11 mouse cellular contexts compared by ENCODE assay signal in the genomic region with DNA sequence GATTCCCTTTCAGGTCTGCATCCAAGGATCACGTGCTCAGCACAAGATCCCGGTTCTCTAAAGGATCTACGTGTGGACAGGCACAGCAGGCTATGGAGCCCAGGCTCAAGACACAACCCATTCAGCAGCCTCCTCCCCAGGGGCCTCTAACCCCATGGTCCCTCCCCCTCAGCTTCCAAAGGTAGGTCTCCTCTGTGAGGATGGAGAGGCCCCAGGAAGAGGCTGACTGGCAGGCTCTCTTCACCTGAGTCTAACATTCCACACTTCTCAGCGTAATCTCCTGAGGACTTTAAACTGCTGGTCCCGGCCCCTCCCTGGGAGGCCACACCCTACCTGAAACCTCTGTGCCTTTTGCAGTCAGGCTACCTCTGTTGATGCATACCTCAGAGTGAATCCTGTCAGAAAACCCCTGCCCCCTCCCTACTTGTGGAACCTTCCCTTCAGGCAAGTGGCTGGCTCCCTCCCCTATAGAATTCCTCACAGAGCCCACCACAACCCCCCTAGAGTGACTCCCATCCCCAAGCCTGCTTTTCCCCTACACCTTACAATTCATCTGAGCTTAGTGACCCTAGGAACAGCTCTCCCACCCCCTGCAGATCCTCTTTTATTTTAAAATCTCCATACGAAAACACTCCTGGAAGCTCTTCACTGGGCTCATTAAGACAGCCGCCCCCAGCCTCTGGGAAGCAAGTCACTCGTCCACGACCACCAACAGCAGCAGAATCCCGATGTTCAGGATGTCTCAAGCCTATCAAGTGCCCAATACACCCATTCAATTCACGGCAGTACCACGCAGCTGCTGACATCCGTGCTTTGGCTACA. TPM values are rescaled to one million over a fixed set of nuclear protein-coding genes. Genes with fewer than 3 reads are reported as not detected.
A peak's percentile ranks its signal among the peaks of the same experiment; 100 is the strongest.
DNase-seq lines count a peak whose midpoint lies in the region; ATAC-seq and TF ChIP-seq lines count a peak whose summit lies in the region.
"Had no signal": no experiment of that assay in that cellular context is flagged by ENCODE, and none has a peak within 500 bp of the region (broad histone marks: within the 10 kb centered on the region; RNA-seq: fewer than 3 reads in every experiment).

No protein-coding gene starts in this region.

- peaks cover 2% of the 10 kb centered on the region; the same call in 1 of the 2 replicates for H3K27me3 ChIP-seq in heart, adult 2 months (ENCODE audit: control insufficient read depth, insufficient read depth, low read length)
- H3K27me3 ChIP-seq in lung, embryonic 14.5 days (ENCODE audit: insufficient read depth, low read length): peaks cover 32% of the 10 kb centered on the region
- no peaks in the 10 kb centered on the region for H3K27me3 ChIP-seq in forebrain, postnatal 0 days (ENCODE audit: insufficient read depth, low read length)
- H3K27me3 ChIP-seq in neural tube, embryonic 13.5 days: no peaks in the 10 kb centered on the region; the same call in 1 of the 2 replicates

- peak overlapping the region; percentile 45 for H3K9ac ChIP-seq in heart, adult 2 months (ENCODE audit: low read depth, low read length)
- H3K9ac ChIP-seq in lung, embryonic 14.5 days: no peak overlapping the region
- H3K9ac ChIP-seq in forebrain, postnatal 0 days: no peak overlapping the region
- peak overlapping the region; percentile 43; the same call in 1 of the 2 replicates for H3K9ac ChIP-seq in neural tube, embryonic 13.5 days

- H3K27ac ChIP-seq in heart, adult 2 months: peak overlapping the region; percentile 37
- H3K27ac ChIP-seq in lung, embryonic 14.5 days (ENCODE audit: low read depth): no peak overlapping the region
- H3K27ac ChIP-seq in forebrain, postnatal 0 days (ENCODE audit: low read depth, low read length): no peak overlapping the region
- H3K27ac ChIP-seq in neural tube, embryonic 13.5 days (replicated peaks): no peak overlapping the region
- H3K27ac ChIP-seq: macrophage had no signal

- peaks cover 12% of the 10 kb centered on the region for H3K4me1 ChIP-seq in heart, adult 2 months (ENCODE audit: control insufficient read depth, insufficient read depth, low read length)
- 0 out of 2 replicates have a peak, but pooled peaks cover 3% of the 10 kb centered on the region for H3K4me1 ChIP-seq in lung, embryonic 14.5 days (ENCODE audit: insufficient read depth)
- H3K4me1 ChIP-seq in forebrain, postnatal 0 days (ENCODE audit: insufficient read depth): peaks cover 5% of the 10 kb centered on the region; the same call in 1 of the 2 replicates
- H3K4me1 ChIP-seq in neural tube, embryonic 13.5 days (replicated peaks): peaks cover 57% of the 10 kb centered on the region

- H3K36me3 ChIP-seq in heart, adult 2 months (ENCODE audit: control insufficient read depth, insufficient read depth, low read length): peaks cover 12% of the 10 kb centered on the region
- 0 out of 2 replicates have a peak, but pooled peaks cover 3% of the 10 kb centered on the region for H3K36me3 ChIP-seq in lung, embryonic 14.5 days (ENCODE audit: insufficient read depth)
- H3K36me3 ChIP-seq in forebrain, postnatal 0 days (ENCODE audit: insufficient read depth): no peaks in the 10 kb centered on the region
- no peaks in the 10 kb centered on the region for H3K36me3 ChIP-seq in neural tube, embryonic 13.5 days

- H3K9me3 ChIP-seq in lung, embryonic 14.5 days (ENCODE audit: low read depth, low read length): no peaks in the 10 kb centered on the region
- no peaks in the 10 kb centered on the region for H3K9me3 ChIP-seq in forebrain, postnatal 0 days (ENCODE audit: low read length)
- no peaks in the 10 kb centered on the region for H3K9me3 ChIP-seq in neural tube, embryonic 13.5 days

- no peak for ATAC-seq in lung, embryonic 14.5 days (ENCODE audit: insufficient read depth)
- no peak for ATAC-seq in forebrain, postnatal 0 days
- no peak for ATAC-seq in neural tube, embryonic 13.5 days (ENCODE audit: low read depth)

- H3K4me2 ChIP-seq in lung, embryonic 14.5 days: peak overlapping the region; percentile 37; the same call in 1 of the 2 replicates
- peak overlapping the region; percentile 11 for H3K4me2 ChIP-seq in forebrain, postnatal 0 days (ENCODE audit: low read depth)
- peak overlapping the region; percentile 93 for H3K4me2 ChIP-seq in neural tube, embryonic 13.5 days

- TF ChIP-seq EP300 in heart, adult 2 months (IDR thresholded peaks at IDR 0.05; ENCODE audit: insufficient read depth, low read depth, low read length): no peak

- 39% methylated on average over 13 of the region's 13 CpGs for WGBS in heart, adult 2 months
- WGBS in lung, embryonic 14.5 days: 23% methylated on average over 13 of the region's 13 CpGs
- WGBS in forebrain, postnatal 0 days: 18% methylated on average over 13 of the region's 13 CpGs
- WGBS in neural tube, embryonic 13.5 days: 11% methylated on average over 13 of the region's 13 CpGs

- H3K79me2 ChIP-seq in heart, adult 2 months (replicated peaks; ENCODE audit: control insufficient read depth, insufficient read depth, low read length): no peaks in the 10 kb centered on the region; the same call in 1 of the 2 replicates

- intact Hi-C loops in heart, adult 2 months (cut with DNase I): loop anchor here (5.0 kb wide), 1 partner anchor 33 kb away; no protein-coding TSS in a partner anchor
- intact Hi-C loops in heart, postnatal 10 days (cut with DNase I): loop anchor here (2.0 to 5.0 kb wide), 2 partner anchors 30 to 57 kb away; no protein-coding TSS in a partner anchor

- DNase-seq in heart, adult 2 months: no peak
- no peak for DNase-seq in heart, postnatal 10 days
- peak; percentile 27 for DNase-seq in lung, embryonic 14.5 days
- no peak for DNase-seq in lung, adult 18-20 months
- DNase-seq in forebrain, postnatal 0 days: no peak
- no peak for DNase-seq in layer of hippocampus, postnatal 25 days (ENCODE audit: extremely low spot score in 1 of 2, low spot score in 1 of 2)
- no peak for DNase-seq in left cerebral cortex, adult 18-20 months (ENCODE audit: low spot score in 2 of 2)
- DNase-seq: cerebellum, postnatal 25 days; layer of hippocampus, adult 9-11 months had no signal

- TF ChIP-seq POLR2A in heart, adult 2 months (IDR thresholded peaks at IDR 0.05; ENCODE audit: insufficient read depth, low read depth, low read length): no peak

- no peak for TF ChIP-seq CTCF in heart, adult 2 months (IDR thresholded peaks at IDR 0.05)
- no peak for TF ChIP-seq CTCF in lung, embryonic 14.5 days (IDR thresholded peaks at IDR 0.05; ENCODE audit: low read depth)
- TF ChIP-seq CTCF in forebrain, postnatal 0 days (IDR thresholded peaks at IDR 0.05; ENCODE audit: low read depth): no peak

- peak overlapping the region; percentile 27 for H3K4me3 ChIP-seq in heart, adult 2 months
- H3K4me3 ChIP-seq in lung, embryonic 14.5 days (ENCODE audit: low read depth, low read length): no peak overlapping the region
- no peak overlapping the region for H3K4me3 ChIP-seq in forebrain, postnatal 0 days (ENCODE audit: low read depth, low read length)
- H3K4me3 ChIP-seq in neural tube, embryonic 13.5 days: 0 out of 2 replicates have a peak overlapping the region, but pooled peaks have one; percentile 1

RNA-seq across cellular contexts. Expression of a gene that starts 3.4 kb away (rescaled TPM):
- total RNA-seq in heart, adult 2 months (2021): 10 to 100 TPM; 71.6 to 90.9 TPM
- 53.8 and 99.2 TPM in 2 replicates for polyA plus RNA-seq in heart, adult 2 months (2012; rRNA removed)
- 100 to 1,000 TPM; 106 to 113 TPM for total RNA-seq in heart, postnatal 10 days (2021)
- polyA plus RNA-seq in lung, embryonic 14.5 days (2014; fragmentation: Nextera tagmentation; extraction: Ambion mirVana): 28.9 and 29.7 TPM in 2 replicates
- 14.9 and 18.7 TPM in 2 replicates for total RNA-seq in forebrain, postnatal 0 days (2014; rRNA removed)
- 7.2 and 8.9 TPM in 2 replicates for polyA plus RNA-seq in forebrain, postnatal 0 days (2015; fragmentation: Nextera tagmentation; extraction: Ambion mirVana)
- 14.8 and 15.3 TPM in 2 replicates for polyA plus RNA-seq in neural tube, embryonic 13.5 days (2015; fragmentation: Nextera tagmentation; extraction: Ambion mirVana)
- total RNA-seq in layer of hippocampus, postnatal 25 days (2021): 10 to 100 TPM; 14.0 to 17.2 TPM
- total RNA-seq in left cerebral cortex, adult 18-20 months (2021): 10 to 100 TPM; 20.3 to 22.7 TPM
- polyA plus RNA-seq: macrophage had no signal

Comparison
In these comparisons a context has a peak if more than half of its experiments do, and no peak if none do; other contexts are left out.
1. H3K4me3 ChIP-seq: peak in heart, adult 2 months (single experiment) and neural tube, embryonic 13.5 days (single experiment); none in lung, embryonic 14.5 days (single experiment) and forebrain, postnatal 0 days (single experiment).
2. H3K9ac ChIP-seq: peak in heart, adult 2 months (single experiment) and neural tube, embryonic 13.5 days (single experiment); none in lung, embryonic 14.5 days (single experiment) and forebrain, postnatal 0 days (single experiment).
3. H3K4me2 ChIP-seq: peak in every context shown above with its lines; median percentile 93 in neural tube, embryonic 13.5 days; 37 in lung, embryonic 14.5 days; 11 in forebrain, postnatal 0 days.